Mouse (Mus musculus) effector memory CD4-positive, alpha-beta T cell, adult 7 months (primary cell): ENCODE results near the gene Slc25a30. TPM values are rescaled to one million over a fixed set of nuclear protein-coding genes. Genes with fewer than 3 reads are reported as not detected.

Source experiments
- polyA plus RNA-seq: library from polyadenylated mRNA; unstranded; fragments of 100-300 nt; shearing (Covaris generic); gene quantifications from one replicate; pipeline ENCODE4 v1.2.1, GENCODE M21; 2017

The Slc25a30 gene
- polyA plus RNA-seq: 11.4 TPM

GRCm38 (mm10) chr14:75786868-75787793 is at the start of gene Slc25a30:
Gene Slc25a30, minus strand, starts transcription at chr14:75787037.

GRCm38 (mm10) chr14:75753991-75754817 is 32.6 kb downstream of the Slc25a30 start, which contains the start of gene Cog3:
Gene Cog3, minus strand, starts transcription at chr14:75754517.

Other genes with a start within 250 kb of the Slc25a30 start
- not detected for gene Spert, start 193.9 kb downstream of the Slc25a30 start, polyA plus RNA-seq
- not detected for gene Erich6b, start 144.8 kb downstream of the Slc25a30 start, polyA plus RNA-seq
- gene Cog3, start 32.5 kb downstream of the Slc25a30 start, polyA plus RNA-seq: 34.1 TPM
- gene Tpt1, start 58.1 kb upstream of the Slc25a30 start, polyA plus RNA-seq: 1,647 TPM
- 0.78 TPM for gene Kctd4, start 168.0 kb upstream of the Slc25a30 start, polyA plus RNA-seq
- 36.5 TPM for gene Gtf2f2, start 223.8 kb upstream of the Slc25a30 start, polyA plus RNA-seq